Mouse (Mus musculus) testis, postnatal 14 days (tissue): Measurements from ENCODE around the gene Slc39a13.
"Not testable (repeated sequence)": the region's sequence is repeated elsewhere in the genome, so short reads cannot be mapped to it uniquely, and the experiment has no call there.

Experiments
- DNase-seq: peaks from one replicate; pipeline ENCODE4 v3.0.0; 2021; ENCODE audit warnings: low spot score

The Slc39a13 gene

GRCm38 (mm10) chr2:91070076-91070800 lies at the start of gene Slc39a13:
TSS of gene Slc39a13 (minus strand) at chr2:91070417.
- DNase-seq: peak; percentile 92

GRCm38 (mm10) chr2:91119551-91119950 lies 49.3 kb upstream of the Slc39a13 start:
- DNase-seq: no peak

GRCm38 (mm10) chr2:91119061-91119460 lies 48.8 kb upstream of the Slc39a13 start:
- no peak for DNase-seq

- no peak for DNase-seq
These were observed 48.4 kb upstream of the Slc39a13 start for GRCm38 (mm10) chr2:91118647-91119046.

- DNase-seq: no peak
These were observed 47.5 kb upstream of the Slc39a13 start, which contains the start of gene Mybpc3 for GRCm38 (mm10) chr2:91117585-91118275. TSS of gene Mybpc3 (plus strand) at chr2:91118144.

GRCm38 (mm10) chr2:91116842-91117241 lies 46.6 kb upstream of the Slc39a13 start:
- DNase-seq: no peak

- no peak for DNase-seq
These were observed 45.4 kb upstream of the Slc39a13 start for GRCm38 (mm10) chr2:91115578-91115970.

GRCm38 (mm10) chr2:91114781-91115577 lies 44.8 kb upstream of the Slc39a13 start:
- DNase-seq: peak; percentile 86

- DNase-seq: no peak
These were observed 43.6 kb upstream of the Slc39a13 start for GRCm38 (mm10) chr2:91113852-91114251.

- no peak for DNase-seq
These were observed 43.1 kb upstream of the Slc39a13 start for GRCm38 (mm10) chr2:91113334-91113733.

GRCm38 (mm10) chr2:91112491-91112890 lies 42.3 kb upstream of the Slc39a13 start:
- no peak for DNase-seq

- DNase-seq: not testable (repeated sequence)
These were observed 41.6 kb upstream of the Slc39a13 start for GRCm38 (mm10) chr2:91111832-91112231.

- no peak for DNase-seq
These were observed 40.2 kb upstream of the Slc39a13 start for GRCm38 (mm10) chr2:91110429-91110828.

- no peak for DNase-seq
These were observed 39.7 kb upstream of the Slc39a13 start for GRCm38 (mm10) chr2:91109807-91110385.

GRCm38 (mm10) chr2:91109241-91109640 lies 39.0 kb upstream of the Slc39a13 start:
- no peak for DNase-seq

GRCm38 (mm10) chr2:91108156-91108555 lies 37.9 kb upstream of the Slc39a13 start:
- no peak for DNase-seq

- peak; percentile 75 for DNase-seq
These were observed 31.0 kb upstream of the Slc39a13 start for GRCm38 (mm10) chr2:91101124-91101740.

GRCm38 (mm10) chr2:91098156-91098555 lies 27.9 kb upstream of the Slc39a13 start:
- DNase-seq: no peak

- no peak for DNase-seq
These were observed 26.8 kb upstream of the Slc39a13 start for GRCm38 (mm10) chr2:91097015-91097414.

GRCm38 (mm10) chr2:91096524-91096923 lies 26.3 kb upstream of the Slc39a13 start:
- no peak for DNase-seq

GRCm38 (mm10) chr2:91090827-91091226 lies 20.6 kb upstream of the Slc39a13 start:
- DNase-seq: no peak

GRCm38 (mm10) chr2:91090208-91090607 lies 20.0 kb upstream of the Slc39a13 start:
- DNase-seq: peak; percentile 73
